Mouse (Mus musculus) bone marrow, adult 2 months (tissue): ENCODE measurements around the gene Mylk. TPM values are rescaled to one million over a fixed set of nuclear protein-coding genes. Genes with fewer than 3 reads are reported as not detected.

Experiments used
- H3K27ac ChIP-seq: fragments of 200-500 bp; 2 replicates; pipeline ENCODE4 v1.5.1; 2012; ENCODE audit warnings: low read depth, mild to moderate bottlenecking, control low read depth, inconsistent platforms, low read length; ENCODE audit not compliant: control insufficient read depth, poor library complexity, insufficient read depth
- H3K4me1 ChIP-seq: fragments of 200-500 bp; 2 replicates; pipeline ENCODE4 v1.6.1; 2011; ENCODE audit warnings: low read length; ENCODE audit not compliant: control insufficient read depth, insufficient read depth
- H3K4me3 ChIP-seq: fragments of 200-500 bp; replicated peaks from 2 replicates; pipeline ENCODE3; 2011; ENCODE audit warnings: mild to moderate bottlenecking, low read depth, low read length, control low read depth; ENCODE audit not compliant: control insufficient read depth
- CTCF ChIP-seq: fragments of 200-500 bp; IDR thresholded peaks from 2 replicates; pipeline ENCODE4 v1.5.1; 2011; ENCODE audit warnings: low read length, control low read depth; ENCODE audit not compliant: control insufficient read depth, insufficient read depth
- POLR2A ChIP-seq: fragments of 200-500 bp; IDR thresholded peaks from 2 replicates; pipeline ENCODE4 v1.6.1; 2011; ENCODE audit warnings: low read depth, mild to moderate bottlenecking, control low read depth, low read length, borderline replicate concordance; ENCODE audit not compliant: control insufficient read depth
- WGBS: fragments of 180-500 bp; shearing (Covaris S2); methylation state at CpG from one replicate; pipeline ENCODE4 v1.1.7; 2018; 5-methylcytosine and 5-hydroxymethylcytosine counted together
- polyA plus RNA-seq: library from polyadenylated mRNA; stranded (reverse); fragments of >200 nt; gene quantifications from 2 replicates; pipeline ENCODE4 v1.2.4, GENCODE M21; 2011; ENCODE audit warnings: low replicate concordance; ENCODE audit not compliant: missing spikeins, insufficient read depth, insufficient read length

Mylk gene
- polyA plus RNA-seq, 1 experiment, result 22.2 TPM

- Histone ChIP-seq H3K4me1 (peaks cover 3% of the 10 kb centered on the region), H3K27ac (peak overlapping the region; percentile 87), H3K4me3 (no peak overlapping the region)
- 52% methylated on average over 6 of the region's 6 CpGs for WGBS
- TF ChIP-seq CTCF (no peak), POLR2A (no peak)
Observed at GRCm38 (mm10) chr16:35047272-35047969, 302.4 kb downstream of the Mylk start.

- Histone ChIP-seq H3K27ac (no peak overlapping the region), H3K4me1 (peaks cover 6% of the 10 kb centered on the region), H3K4me3 (no peak overlapping the region)
- TF ChIP-seq POLR2A (no peak), CTCF (no peak)
- 83% methylated on average over 5 of the region's 5 CpGs for WGBS
Observed at GRCm38 (mm10) chr16:35051066-35051465, 306.1 kb downstream of the Mylk start.

Other genes with a start within 250 kb of the Mylk start
- gene Kalrn, start 171.7 kb upstream of the Mylk start, polyA plus RNA-seq, result 23.3 and 72.1 TPM in 2 replicates
- not detected in 2 replicates for gene Ropn1, start 95.3 kb upstream of the Mylk start, polyA plus RNA-seq
- 4.7 and 4.8 TPM in 2 replicates for gene Ccdc14, start 54.6 kb upstream of the Mylk start, polyA plus RNA-seq